Mouse (Mus musculus): Measurements from ENCODE around the gene Tollip.
A peak's percentile ranks its signal among the peaks of the same experiment; 100 is the strongest.

- TF ChIP-seq CTCF (IDR thresholded peaks at IDR 0.05; ENCODE audit: low read depth, low read length) = peak; percentile 83
- TF ChIP-seq POLR2A (IDR thresholded peaks at IDR 0.05; ENCODE audit: insufficient read depth, low read length) = no peak
- no peak for TF ChIP-seq EP300 (IDR thresholded peaks at IDR 0.05; ENCODE audit: insufficient read depth, low read depth, low read length)
Observed at GRCm38 (mm10) chr7:141924917-141925316, 6.6 kb upstream of the Tollip start.

Data from ES-Bruce4 (cell line).